Mouse (Mus musculus) hindbrain, embryonic 16.5 days (tissue): ENCODE data around the gene Ephx1. TPM values are rescaled to one million over a fixed set of nuclear protein-coding genes. Genes with fewer than 3 reads are reported as not detected.
"Not testable (repeated sequence)": the region's sequence is repeated elsewhere in the genome, so short reads cannot be mapped to it uniquely, and the experiment has no call there.

ENCODE experiments used
- ATAC-seq: fragments of 200-750 bp; cut with Nextera tagmentation; 2 replicates; pipeline ENCODE4 v1.8.0; 2017; ENCODE audit warnings: moderate TSS enrichment, moderate library complexity
- H3K27ac ChIP-seq: fragments of 300-500 bp; sonication (generic); 2 replicates; pipeline ENCODE4 v1.5.1; 2014; ENCODE audit warnings: low read depth, mild to moderate bottlenecking, control low read depth, low read length, moderate library complexity
- H3K27me3 ChIP-seq: fragments of 300-500 bp; sonication (generic); replicated peaks from 2 replicates; pipeline ENCODE4 v1.6.1; 2014; ENCODE audit warnings: low read length; ENCODE audit not compliant: control insufficient read depth, insufficient read depth
- H3K36me3 ChIP-seq: fragments of 300-500 bp; sonication (generic); 2 replicates; pipeline ENCODE4 v1.6.1; 2014; ENCODE audit warnings: mild to moderate bottlenecking, low read length, moderate library complexity, mixed read lengths; ENCODE audit not compliant: control insufficient read depth, insufficient read depth
- H3K4me1 ChIP-seq: fragments of 300-500 bp; sonication (generic); 2 replicates; pipeline ENCODE4 v1.6.1; 2014; ENCODE audit warnings: low read depth, low read length; ENCODE audit not compliant: control insufficient read depth, insufficient read depth
- H3K4me2 ChIP-seq: fragments of 300-500 bp; sonication (generic); 2 replicates; pipeline ENCODE4 v1.6.1; 2014; ENCODE audit warnings: mild to moderate bottlenecking, low read length, control low read depth, moderate library complexity
- H3K4me3 ChIP-seq: fragments of 300-500 bp; sonication (generic); 2 replicates; pipeline ENCODE4 v1.5.1; 2014; ENCODE audit warnings: mild to moderate bottlenecking, low read length, control low read depth, moderate library complexity
- H3K9ac ChIP-seq: fragments of 300-500 bp; sonication (generic); 2 replicates; pipeline ENCODE4 v1.6.1; 2014; ENCODE audit warnings: low read depth, mild to moderate bottlenecking, control low read depth, low read length, moderate library complexity
- H3K9me3 ChIP-seq: fragments of 300-500 bp; sonication (generic); 2 replicates; pipeline ENCODE4 v1.6.1; 2014; ENCODE audit warnings: mild to moderate bottlenecking, low read length, moderate library complexity; ENCODE audit not compliant: control insufficient read depth
- WGBS: fragments of 180-500 bp; shearing (Covaris S2); extraction: QIAGEN DNeasy Blood & Tissue Kit; methylation state at CpG from one replicate; pipeline ENCODE4 v1.1.7; 2014; 5-methylcytosine and 5-hydroxymethylcytosine counted together
- polyA plus RNA-seq: library from polyadenylated mRNA; unstranded; fragments of >200 nt; fragmentation: Nextera tagmentation; extraction: Ambion mirVana; gene quantifications from 2 replicates; pipeline ENCODE4 v1.2.1, GENCODE M21; 2015

Ephx1 gene
- polyA plus RNA-seq, 1 experiment from 2014 or later: 16.4 TPM

DNA sequence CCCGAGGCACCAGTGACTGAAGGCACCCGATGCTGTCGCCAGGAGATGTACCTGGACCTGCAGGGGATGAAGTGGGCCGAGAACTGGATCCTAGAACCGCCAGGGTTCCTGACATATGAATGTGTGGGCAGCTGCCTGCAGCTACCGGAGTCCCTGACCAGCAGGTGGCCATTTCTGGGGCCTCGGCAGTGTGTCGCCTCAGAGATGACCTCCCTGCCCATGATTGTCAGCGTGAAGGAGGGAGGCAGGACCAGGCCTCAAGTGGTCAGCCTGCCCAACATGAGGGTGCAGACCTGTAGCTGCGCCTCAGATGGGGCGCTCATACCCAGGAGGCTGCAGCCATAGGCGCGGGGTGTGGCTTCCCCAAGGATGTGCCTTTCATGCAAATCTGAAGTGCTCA, 83.1 kb downstream of the Ephx1 start:
- ATAC-seq, H3K4me3 ChIP-seq, H3K36me3 ChIP-seq, H3K9me3 ChIP-seq, H3K27ac ChIP-seq, H3K9ac ChIP-seq, H3K4me2 ChIP-seq: not testable (repeated sequence)
- Histone ChIP-seq H3K4me1 (peaks cover 11% of the 10 kb centered on the region; the same call in 1 of the 2 replicates), H3K27me3 (peaks cover 42% of the 10 kb centered on the region)
- 16% methylated on average over 13 of the region's 13 CpGs for WGBS

DNA sequence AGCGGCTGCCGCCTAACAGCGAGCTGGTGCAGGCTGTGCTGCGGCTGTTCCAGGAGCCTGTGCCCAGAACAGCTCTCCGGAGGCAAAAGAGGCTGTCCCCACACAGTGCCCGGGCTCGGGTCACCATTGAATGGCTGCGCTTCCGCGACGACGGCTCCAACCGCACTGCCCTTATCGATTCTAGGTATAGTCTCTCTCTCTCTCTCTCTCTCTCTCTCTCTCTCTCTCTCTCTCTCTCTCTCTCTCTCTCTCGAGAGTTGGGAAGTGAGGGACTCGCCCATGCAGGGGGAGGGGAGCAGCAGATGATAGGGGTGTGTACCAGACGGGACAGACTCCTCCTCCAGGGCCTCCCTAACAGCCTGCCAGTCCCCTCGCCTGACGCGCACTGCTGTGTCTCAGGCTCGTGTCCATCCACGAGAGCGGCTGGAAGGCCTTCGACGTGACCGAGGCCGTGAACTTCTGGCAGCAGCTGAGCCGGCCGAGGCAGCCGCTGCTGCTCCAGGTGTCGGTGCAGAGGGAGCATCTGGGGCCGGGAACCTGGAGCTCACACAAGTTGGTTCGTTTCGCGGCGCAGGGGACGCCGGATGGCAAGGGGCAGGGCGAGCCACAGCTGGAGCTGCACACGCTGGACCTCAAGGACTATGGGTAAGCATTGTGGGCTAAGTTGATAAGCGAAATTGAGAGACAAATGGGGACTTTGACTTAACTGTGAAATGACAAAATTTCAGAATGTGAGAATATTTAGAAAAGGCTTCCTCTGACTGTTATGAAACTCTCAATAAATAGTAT, 83.9 kb downstream of the Ephx1 start:
- H3K36me3 ChIP-seq, H3K27ac ChIP-seq, H3K9me3 ChIP-seq, H3K9ac ChIP-seq, H3K4me1 ChIP-seq: not testable (repeated sequence)
- 2% methylated on average over 29 of the region's 41 CpGs for WGBS
- Histone ChIP-seq H3K4me3 (peak overlapping the region; percentile 24), H3K27me3 (peaks cover 34% of the 10 kb centered on the region), H3K4me2 (peak overlapping the region; percentile 44)
- ATAC-seq: peak; percentile 81

DNA sequence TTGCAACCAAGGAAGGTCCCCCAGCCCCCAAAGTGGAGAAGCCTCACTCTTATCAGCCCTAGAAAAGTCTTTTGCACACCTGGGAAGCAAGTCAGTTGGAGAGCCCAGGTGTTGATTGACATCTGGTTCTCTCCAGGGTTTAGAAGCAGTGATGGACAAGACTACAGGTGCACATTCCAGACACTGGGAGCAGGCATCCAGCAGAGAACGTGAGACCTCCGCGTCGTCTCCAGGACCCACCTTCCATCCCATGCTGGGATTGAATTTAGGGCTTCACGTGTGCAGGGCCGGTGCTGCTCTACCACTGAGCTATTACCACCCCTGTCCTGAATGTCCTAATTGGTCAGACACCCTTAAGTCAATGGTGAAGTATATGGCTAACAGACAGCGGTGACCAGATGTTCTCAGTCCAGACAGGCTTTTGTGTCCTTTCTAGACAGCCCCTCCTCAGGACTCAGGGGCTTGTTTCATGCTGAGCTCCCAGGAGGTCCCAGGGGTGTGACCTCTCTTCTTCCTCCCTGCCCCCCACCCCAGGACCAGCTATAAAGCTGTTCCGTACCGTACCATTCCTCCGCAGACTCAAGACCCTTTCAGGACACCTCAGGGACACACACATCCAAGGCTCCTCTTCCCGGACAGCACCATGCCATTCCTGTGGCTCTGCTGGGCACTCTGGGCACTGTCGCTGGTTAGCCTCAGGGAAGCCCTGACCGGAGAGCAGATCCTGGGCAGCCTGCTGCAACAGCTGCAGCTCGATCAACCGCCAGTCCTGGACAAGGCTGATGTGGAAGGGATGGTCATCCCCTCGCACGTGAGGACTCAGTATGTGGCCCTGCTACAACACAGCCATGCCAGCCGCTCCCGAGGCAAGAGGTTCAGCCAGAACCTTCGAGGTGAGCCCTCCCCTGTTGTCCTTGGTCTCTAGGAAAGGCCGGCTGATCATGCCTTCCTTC, 86.0 kb downstream of the Ephx1 start, which contains the start of gene Lefty1:
TSS of gene Lefty1 (plus strand) at position 556 of the 953 bp plus-strand sequence.
- H3K4me3 ChIP-seq: no peak within 1 kb of the TSS
- H3K27me3 ChIP-seq: peaks cover 27% of the 10 kb centered on the region
- ATAC-seq: no peak

DNA sequence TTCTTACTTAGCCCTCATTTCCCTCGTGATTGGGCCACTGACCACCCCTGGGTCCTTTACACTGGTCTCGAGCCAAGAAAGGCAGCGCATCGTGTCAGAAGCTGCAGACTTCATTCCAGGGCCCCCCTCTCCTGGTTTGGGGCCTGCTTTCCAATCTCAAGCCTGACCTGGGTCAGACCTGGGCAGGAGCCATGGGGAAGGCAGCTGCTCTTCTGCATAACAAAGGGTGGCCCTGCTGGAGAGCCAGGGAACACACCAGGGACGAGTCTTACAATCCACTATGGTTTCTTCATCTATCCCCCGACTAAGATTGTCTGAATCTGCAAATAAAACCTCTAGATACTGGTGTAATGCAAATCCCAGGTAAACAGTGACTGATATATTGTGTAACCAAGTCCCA, 87.0 kb downstream of the Ephx1 start:
- H3K9me3 ChIP-seq: no peaks in the 10 kb centered on the region
- no peaks in the 10 kb centered on the region for H3K4me1 ChIP-seq
- no peak overlapping the region for H3K27ac ChIP-seq
- WGBS: 16% methylated on average over 6 of the region's 6 CpGs
- no peak overlapping the region for H3K4me2 ChIP-seq
- no peaks in the 10 kb centered on the region for H3K36me3 ChIP-seq
- ATAC-seq: no peak
- H3K9ac ChIP-seq: no peak overlapping the region
- peaks cover 27% of the 10 kb centered on the region for H3K27me3 ChIP-seq
- H3K4me3 ChIP-seq: no peak overlapping the region

More for the DNA sequence above, 86.0 kb downstream of the Ephx1 start, which contains the start of gene Lefty1:
- H3K27ac ChIP-seq: no peak within 1 kb of the TSS
- no peaks in the 10 kb centered on the region for H3K36me3 ChIP-seq
- H3K9ac ChIP-seq: no peak within 1 kb of the TSS
- no peaks in the 10 kb centered on the region for H3K9me3 ChIP-seq
- WGBS: 13% methylated on average over 21 of the region's 21 CpGs
- no peaks in the 10 kb centered on the region for H3K4me1 ChIP-seq
- H3K4me2 ChIP-seq: no peak within 1 kb of the TSS

DNA sequence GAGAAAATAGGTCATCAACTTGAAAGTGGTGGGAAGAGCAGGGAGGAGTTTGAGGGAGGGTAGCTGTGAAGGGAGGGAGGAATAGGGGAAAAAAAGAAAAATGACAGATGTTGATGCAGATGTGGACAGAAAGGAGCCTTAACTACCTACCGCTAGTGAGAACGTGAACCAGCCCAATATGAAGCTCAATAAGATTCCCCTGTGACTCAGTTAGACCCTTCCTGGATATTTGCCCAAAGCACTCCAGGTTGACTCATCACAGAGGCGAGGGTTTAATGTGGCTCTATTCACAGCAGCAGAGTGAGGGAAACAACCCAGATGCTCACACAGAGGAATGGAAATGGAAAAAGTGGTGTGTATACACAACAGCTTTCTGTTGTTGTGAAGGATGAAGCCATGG, 89.6 kb downstream of the Ephx1 start:
- Histone ChIP-seq H3K9me3 (no peaks in the 10 kb centered on the region), H3K4me3 (no peak overlapping the region), H3K9ac (no peak overlapping the region), H3K27me3 (peaks cover 21% of the 10 kb centered on the region), H3K4me1 (no peaks in the 10 kb centered on the region), H3K4me2 (no peak overlapping the region), H3K27ac (no peak overlapping the region), H3K36me3 (no peaks in the 10 kb centered on the region)
- no peak for ATAC-seq
- WGBS: 52% methylated on average over 3 of the region's 3 CpGs

DNA sequence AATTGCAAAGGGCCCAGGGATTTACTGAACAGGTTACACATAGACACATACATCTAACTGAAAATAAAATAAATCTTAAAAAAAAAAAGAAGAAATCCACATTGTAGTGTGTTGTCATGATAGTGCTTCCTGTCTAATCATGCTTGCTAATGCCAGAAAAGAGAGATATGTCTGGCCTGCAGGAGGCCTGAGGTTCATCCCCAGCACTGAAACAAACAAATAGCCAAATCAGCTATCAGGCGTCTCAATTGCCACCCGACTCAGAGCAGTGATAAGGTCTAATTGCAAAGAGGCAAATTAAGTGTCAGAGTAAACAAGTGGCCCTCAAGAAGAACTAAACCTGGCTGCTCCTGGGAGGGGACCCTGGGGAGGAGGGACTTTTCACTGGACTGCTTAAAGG, 91.1 kb downstream of the Ephx1 start:
- Histone ChIP-seq H3K36me3 (no peaks in the 10 kb centered on the region), H3K9ac (no peak overlapping the region), H3K27ac (no peak overlapping the region), H3K4me3 (no peak overlapping the region), H3K9me3 (no peaks in the 10 kb centered on the region), H3K27me3 (peaks cover 6% of the 10 kb centered on the region), H3K4me1 (no peaks in the 10 kb centered on the region), H3K4me2 (no peak overlapping the region)
- 67% methylated on average over 2 of the region's 2 CpGs for WGBS
- ATAC-seq: no peak

DNA sequence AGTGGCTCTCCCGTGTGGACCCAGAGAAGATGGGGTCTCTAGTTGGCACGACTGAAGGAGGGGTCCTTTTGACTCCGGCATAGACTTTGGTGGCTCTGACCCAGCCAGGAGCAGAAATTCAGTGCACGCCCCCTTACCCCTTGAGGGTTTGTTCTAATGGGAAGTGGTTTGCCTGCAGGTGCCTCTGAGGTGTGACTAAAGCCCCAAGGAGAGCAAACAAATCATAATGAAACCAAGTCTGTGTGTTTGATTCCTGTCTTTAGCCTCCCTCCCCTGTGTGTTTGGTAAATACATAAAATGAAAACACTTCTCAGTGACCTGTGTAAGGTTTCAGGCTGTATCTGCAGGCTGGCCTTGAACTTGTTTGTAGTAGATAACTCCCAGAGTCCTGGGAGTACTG, 94.4 kb downstream of the Ephx1 start:
- Histone ChIP-seq H3K36me3 (no peaks in the 10 kb centered on the region), H3K4me2 (no peak overlapping the region), H3K9ac (no peak overlapping the region), H3K27me3 (no peaks in the 10 kb centered on the region), H3K4me3 (no peak overlapping the region), H3K9me3 (no peaks in the 10 kb centered on the region), H3K4me1 (no peaks in the 10 kb centered on the region), H3K27ac (no peak overlapping the region)
- no peak for ATAC-seq
- 82% methylated on average over 4 of the region's 4 CpGs for WGBS
